Mouse (Mus musculus) lung, postnatal 0 days (tissue): ENCODE measurements around the gene Asb11. TPM values are rescaled to one million over a fixed set of nuclear protein-coding genes. Genes with fewer than 3 reads are reported as not detected.

Source experiments
- ATAC-seq: fragments of 200-750 bp; cut with Nextera tagmentation; 2 replicates; pipeline ENCODE4 v1.8.0; 2017; ENCODE audit warnings: moderate library complexity
- DNase-seq: peaks from one replicate; pipeline ENCODE4 v3.0.0-alpha.2; 2016; ENCODE audit warnings: low spot score
- H3K27ac ChIP-seq: fragments of 300-500 bp; sonication (generic); 2 replicates; pipeline ENCODE4 v1.5.1; 2014; ENCODE audit warnings: antibody characterized with exemption, mild to moderate bottlenecking, low read length, mixed read lengths
- H3K27me3 ChIP-seq: fragments of 300-500 bp; sonication (generic); replicated peaks from 2 replicates; pipeline ENCODE4 v1.6.1; 2014; ENCODE audit warnings: low read length, mixed read lengths; ENCODE audit not compliant: insufficient read depth
- H3K36me3 ChIP-seq: fragments of 300-500 bp; sonication (generic); 2 replicates; pipeline ENCODE4 v1.6.1; 2014; ENCODE audit warnings: low read length, mixed read lengths; ENCODE audit not compliant: insufficient read depth
- H3K4me1 ChIP-seq: fragments of 300-500 bp; sonication (generic); 2 replicates; pipeline ENCODE4 v1.6.1; 2014; ENCODE audit warnings: antibody characterized with exemption, low read depth, low read length, mixed read lengths; ENCODE audit not compliant: insufficient read depth
- H3K4me2 ChIP-seq: fragments of 300-500 bp; sonication (generic); replicated peaks from 2 replicates; pipeline ENCODE4 v1.6.1; 2014; ENCODE audit warnings: low read depth, mild to moderate bottlenecking, low read length, moderate library complexity, mixed read lengths
- H3K4me3 ChIP-seq: fragments of 300-500 bp; sonication (generic); 2 replicates; pipeline ENCODE4 v1.5.1; 2014; ENCODE audit warnings: low read depth, low read length
- H3K9ac ChIP-seq: fragments of 300-500 bp; sonication (generic); replicated peaks from 2 replicates; pipeline ENCODE4 v1.6.1; 2014; ENCODE audit warnings: low read depth, mild to moderate bottlenecking
- H3K9me3 ChIP-seq: fragments of 300-500 bp; sonication (generic); 2 replicates; pipeline ENCODE4 v1.6.1; 2016; ENCODE audit warnings: low read length, mixed read lengths
- CTCF ChIP-seq: IDR thresholded peaks from 2 replicates; pipeline ENCODE4 v1.5.1; 2016; ENCODE audit warnings: antibody characterized with exemption, mild to moderate bottlenecking
- EP300 ChIP-seq: IDR thresholded peaks from 2 replicates; pipeline ENCODE4 v1.6.1; 2016; ENCODE audit warnings: antibody characterized with exemption, mild to moderate bottlenecking, control low read depth
- WGBS: fragments of 180-500 bp; shearing (Covaris S2); extraction: QIAGEN DNeasy Blood & Tissue Kit; methylation state at CpG from one replicate; pipeline ENCODE4 v1.1.7; 2014; 5-methylcytosine and 5-hydroxymethylcytosine counted together
- polyA plus RNA-seq: library from polyadenylated mRNA; unstranded; fragments of >200 nt; fragmentation: Nextera tagmentation; extraction: Ambion mirVana; gene quantifications from 2 replicates; pipeline ENCODE4 v1.2.1, GENCODE M21; 2015

The Asb11 gene
- polyA plus RNA-seq, 1 experiment from 2014 or later: 1.3 TPM

DNA sequence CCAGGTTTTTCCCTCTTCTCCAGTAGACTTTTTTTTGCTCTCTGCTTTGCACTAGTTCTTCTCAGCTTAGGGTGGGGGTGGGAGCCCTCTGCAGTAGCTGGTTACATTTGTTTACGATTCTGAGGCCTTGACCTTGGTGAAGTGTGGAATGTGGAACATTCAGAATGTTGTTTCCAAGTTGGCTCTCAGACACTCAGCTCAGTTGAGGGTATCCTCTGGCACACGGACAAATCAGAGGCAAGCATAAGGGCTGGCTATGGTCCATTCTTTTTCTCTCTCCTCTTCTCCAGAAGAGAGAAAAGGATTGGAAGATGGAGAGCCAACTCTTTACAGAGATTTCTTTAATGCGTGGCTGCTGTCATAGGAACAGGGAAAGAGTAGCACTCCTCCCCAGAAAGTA is 71.9 kb downstream of the Asb11 start:
- Histone ChIP-seq H3K9ac (no peak overlapping the region), H3K27me3 (no peaks in the 10 kb centered on the region), H3K36me3 (no peaks in the 10 kb centered on the region), H3K4me3 (no peak overlapping the region), H3K9me3 (no peaks in the 10 kb centered on the region), H3K4me2 (no peak overlapping the region), H3K4me1 (no peaks in the 10 kb centered on the region), H3K27ac (no peak overlapping the region)
- peak; percentile 5 for DNase-seq
- TF ChIP-seq CTCF (no peak), EP300 (no peak)
- WGBS: 25% methylated on average over 3 of the region's 3 CpGs
- no peak for ATAC-seq

Other genes with a start within 250 kb of the Asb11 start
- 2.5 and 2.7 TPM in 2 replicates for gene Bmx, start 178.8 kb upstream of the Asb11 start, polyA plus RNA-seq
- gene Pir, start 167.6 kb upstream of the Asb11 start, polyA plus RNA-seq: 24.0 and 24.2 TPM in 2 replicates
- gene Vegfd, start 63.6 kb upstream of the Asb11 start, polyA plus RNA-seq: 26.6 and 26.8 TPM in 2 replicates
- 6.1 and 7.0 TPM in 2 replicates for gene Piga, start 17.2 kb upstream of the Asb11 start, polyA plus RNA-seq
- gene Asb9, start 69.3 kb downstream of the Asb11 start, polyA plus RNA-seq: not detected in 2 replicates